Mouse (Mus musculus) heart, embryonic 12.5 days (tissue): ENCODE measurements around the gene Tll1. TPM values are rescaled to one million over a fixed set of nuclear protein-coding genes. Genes with fewer than 3 reads are reported as not detected.

Source experiments
- ATAC-seq: fragments of 200-750 bp; cut with Nextera tagmentation; 2 replicates; pipeline ENCODE4 v1.8.0; 2017; ENCODE audit warnings: moderate TSS enrichment, moderate library complexity; ENCODE audit not compliant: insufficient number of reproducible peaks, low FRiP score
- H3K27ac ChIP-seq: fragments of 300-500 bp; sonication (generic); 2 replicates; pipeline ENCODE4 v1.5.1; 2016; ENCODE audit warnings: mild to moderate bottlenecking, moderate library complexity; ENCODE audit not compliant: poor library complexity, severe bottlenecking
- H3K27me3 ChIP-seq: fragments of 300-500 bp; sonication (generic); replicated peaks from 2 replicates; pipeline ENCODE4 v1.6.1; 2016; ENCODE audit warnings: mild to moderate bottlenecking, moderate library complexity
- H3K36me3 ChIP-seq: fragments of 300-500 bp; sonication (generic); 2 replicates; pipeline ENCODE4 v1.6.1; 2016; ENCODE audit warnings: mild to moderate bottlenecking, moderate library complexity
- H3K4me1 ChIP-seq: fragments of 300-500 bp; sonication (generic); replicated peaks from 2 replicates; pipeline ENCODE4 v1.6.1; 2016; ENCODE audit warnings: mild to moderate bottlenecking
- H3K4me2 ChIP-seq: fragments of 300-500 bp; sonication (generic); 2 replicates; pipeline ENCODE4 v1.6.1; 2016; ENCODE audit warnings: mild to moderate bottlenecking, moderate library complexity
- H3K4me3 ChIP-seq: fragments of 300-500 bp; sonication (generic); 2 replicates; pipeline ENCODE4 v1.5.1; 2016; ENCODE audit warnings: mild to moderate bottlenecking
- H3K9ac ChIP-seq: fragments of 300-500 bp; sonication (generic); 2 replicates; pipeline ENCODE4 v1.6.1; 2016; ENCODE audit warnings: mild to moderate bottlenecking, moderate library complexity
- H3K9me3 ChIP-seq: fragments of 300-500 bp; sonication (generic); replicated peaks from 2 replicates; pipeline ENCODE4 v1.6.1; 2016; ENCODE audit warnings: mild to moderate bottlenecking, moderate library complexity
- WGBS: fragments of 180-500 bp; shearing (Covaris S2); methylation state at CpG from one replicate; pipeline ENCODE4 v1.1.7; 2016; 5-methylcytosine and 5-hydroxymethylcytosine counted together
- polyA plus RNA-seq: library from polyadenylated mRNA; unstranded; fragments of >200 nt; fragmentation: Nextera tagmentation; extraction: Ambion mirVana; gene quantifications from 2 replicates; pipeline ENCODE4 v1.2.1, GENCODE M21; 2016

Tll1 gene
- 1.9 and 2.0 TPM in 2 replicates for polyA plus RNA-seq

DNA sequence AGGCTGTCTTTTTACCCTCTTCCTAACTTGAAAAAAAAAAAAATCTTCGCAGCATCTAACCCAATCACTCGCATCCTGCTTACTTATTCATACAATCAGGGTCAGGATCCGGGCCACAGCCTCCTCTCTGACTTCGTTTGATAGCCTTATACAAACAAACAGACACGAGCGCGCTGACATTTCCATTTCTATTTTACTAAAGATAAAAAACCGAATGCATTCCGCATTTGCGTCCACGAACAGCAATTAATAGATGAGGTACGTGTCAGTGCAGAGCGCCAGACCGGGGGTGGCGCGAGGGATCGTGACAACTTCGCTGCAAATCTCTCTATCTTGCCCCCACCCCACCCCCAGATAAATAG lies at the start of gene Tll1:
Gene Tll1, minus strand, starts transcription at position 248 of the 362 bp plus-strand sequence.
- Histone ChIP-seq H3K4me2 (peak within 1 kb of the TSS; percentile 100), H3K4me1 (peaks cover 6% of the 10 kb centered on the region; the same call in 1 of the 2 replicates), H3K27ac (no peak within 1 kb of the TSS), H3K9me3 (no peaks in the 10 kb centered on the region), H3K36me3 (no peaks in the 10 kb centered on the region), H3K27me3 (peaks cover 8% of the 10 kb centered on the region; the same call in 1 of the 2 replicates), H3K9ac (peak within 1 kb of the TSS; percentile 78), H3K4me3 (peak within 1 kb of the TSS; percentile 83)
- under 1% methylated on average over 18 of the region's 18 CpGs for WGBS
- no peak for ATAC-seq

DNA sequence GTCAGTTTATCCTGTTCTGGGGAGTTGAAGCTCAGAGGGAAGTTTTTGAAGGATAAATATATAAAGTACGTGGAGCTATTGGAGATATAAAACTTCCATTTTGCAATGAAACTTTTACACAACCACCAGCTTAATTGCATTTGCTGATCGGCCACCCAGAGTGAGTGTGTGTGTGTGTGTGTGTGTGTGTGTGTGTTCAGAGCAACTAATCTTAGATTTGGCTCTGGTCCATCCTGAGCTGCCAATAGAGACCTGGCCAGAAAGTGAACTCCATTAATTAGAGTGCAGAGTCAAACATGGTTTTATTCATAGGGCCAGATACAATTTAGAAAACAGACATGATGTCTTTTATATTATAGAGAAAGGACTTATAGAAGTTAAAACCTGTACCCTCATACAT lies 32.6 kb upstream of the Tll1 start:
- Histone ChIP-seq H3K9ac (no peak overlapping the region), H3K4me1 (no peaks in the 10 kb centered on the region), H3K4me2 (no peak overlapping the region), H3K9me3 (no peaks in the 10 kb centered on the region), H3K27me3 (no peaks in the 10 kb centered on the region), H3K36me3 (no peaks in the 10 kb centered on the region), H3K27ac (no peak overlapping the region), H3K4me3 (no peak overlapping the region)
- WGBS, result 71% methylated on average over 2 of the region's 2 CpGs
- ATAC-seq, result no peak

DNA sequence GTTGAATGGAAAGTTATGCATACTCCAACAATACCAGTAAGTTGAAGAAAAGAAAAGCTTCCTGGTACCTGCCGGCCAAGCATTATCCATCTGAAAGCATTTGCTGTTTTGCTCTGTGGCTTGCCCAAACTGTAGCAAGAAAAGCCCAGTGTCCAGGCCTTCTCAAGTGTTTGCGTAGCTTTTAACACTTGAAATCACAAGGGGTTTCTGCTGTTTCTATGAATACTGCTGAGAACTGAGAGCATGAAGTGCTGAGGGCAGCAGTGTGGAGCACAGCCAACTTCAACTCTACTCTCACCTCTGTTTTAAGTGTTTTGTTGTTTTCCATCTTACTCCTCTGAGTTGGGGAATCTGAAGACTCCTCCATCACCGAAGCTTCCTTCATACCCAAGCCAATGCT lies 15.5 kb upstream of the Tll1 start:
- H3K9ac ChIP-seq, result no peak overlapping the region
- H3K36me3 ChIP-seq, result no peaks in the 10 kb centered on the region
- H3K9me3 ChIP-seq, result no peaks in the 10 kb centered on the region
- no peaks in the 10 kb centered on the region for H3K27me3 ChIP-seq
- no peak for ATAC-seq
- H3K4me2 ChIP-seq, result no peak overlapping the region
- H3K4me1 ChIP-seq, result no peaks in the 10 kb centered on the region
- WGBS, result 84% methylated on average over 3 of the region's 3 CpGs
- H3K4me3 ChIP-seq, result no peak overlapping the region
- H3K27ac ChIP-seq, result no peak overlapping the region

DNA sequence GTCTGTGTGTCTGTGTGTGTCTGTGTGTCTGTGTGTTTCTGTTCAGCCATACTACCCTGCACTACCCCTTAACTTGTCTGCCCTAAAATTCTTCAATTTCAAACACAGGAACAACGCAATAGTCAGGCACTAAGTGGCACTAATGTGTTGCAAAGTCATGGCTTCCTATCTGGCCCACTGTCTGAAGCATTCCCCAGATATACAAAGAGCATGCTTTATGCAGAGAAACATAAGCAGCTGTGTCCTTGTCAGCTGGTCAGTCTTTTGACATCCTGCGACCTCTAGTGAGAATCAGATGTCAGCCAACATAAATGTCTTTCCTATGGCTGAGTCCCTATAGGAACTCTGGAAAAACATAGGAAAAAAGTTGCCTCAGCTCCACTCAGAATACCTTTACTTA lies 11.6 kb upstream of the Tll1 start:
- H3K9ac ChIP-seq, result no peak overlapping the region
- no peaks in the 10 kb centered on the region for H3K9me3 ChIP-seq
- H3K27ac ChIP-seq, result no peak overlapping the region
- no peaks in the 10 kb centered on the region for H3K4me1 ChIP-seq
- H3K4me2 ChIP-seq, result no peak overlapping the region
- 41% methylated on average over 2 of the region's 2 CpGs for WGBS
- H3K4me3 ChIP-seq, result no peak overlapping the region
- no peaks in the 10 kb centered on the region for H3K27me3 ChIP-seq
- H3K36me3 ChIP-seq, result no peaks in the 10 kb centered on the region
- no peak for ATAC-seq

DNA sequence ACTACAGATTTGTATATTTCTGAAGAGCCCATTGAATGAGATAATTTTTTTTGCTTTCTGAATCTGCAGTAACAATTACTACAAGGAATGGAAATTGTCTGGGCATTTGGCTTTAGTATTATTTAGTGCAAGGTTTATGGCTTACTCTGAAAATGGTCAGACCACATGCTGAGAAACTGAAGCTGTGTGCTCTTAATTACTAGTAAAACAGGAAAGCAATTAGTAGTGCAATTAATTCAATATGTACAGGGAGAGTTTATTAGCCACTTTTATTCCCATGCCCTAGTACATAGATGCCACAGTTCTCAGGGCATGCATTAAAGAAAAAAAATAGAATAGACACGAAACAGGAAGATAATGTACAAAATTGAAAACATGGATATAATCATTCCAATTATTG lies 10.2 kb upstream of the Tll1 start:
- no peaks in the 10 kb centered on the region for H3K4me1 ChIP-seq
- H3K9ac ChIP-seq, result no peak overlapping the region
- WGBS, result 80% methylated on average over 1 of the region's 1 CpGs
- no peak overlapping the region for H3K4me2 ChIP-seq
- no peaks in the 10 kb centered on the region for H3K36me3 ChIP-seq
- no peak overlapping the region for H3K4me3 ChIP-seq
- H3K9me3 ChIP-seq, result no peaks in the 10 kb centered on the region
- no peak overlapping the region for H3K27ac ChIP-seq
- H3K27me3 ChIP-seq, result no peaks in the 10 kb centered on the region
- ATAC-seq, result no peak

DNA sequence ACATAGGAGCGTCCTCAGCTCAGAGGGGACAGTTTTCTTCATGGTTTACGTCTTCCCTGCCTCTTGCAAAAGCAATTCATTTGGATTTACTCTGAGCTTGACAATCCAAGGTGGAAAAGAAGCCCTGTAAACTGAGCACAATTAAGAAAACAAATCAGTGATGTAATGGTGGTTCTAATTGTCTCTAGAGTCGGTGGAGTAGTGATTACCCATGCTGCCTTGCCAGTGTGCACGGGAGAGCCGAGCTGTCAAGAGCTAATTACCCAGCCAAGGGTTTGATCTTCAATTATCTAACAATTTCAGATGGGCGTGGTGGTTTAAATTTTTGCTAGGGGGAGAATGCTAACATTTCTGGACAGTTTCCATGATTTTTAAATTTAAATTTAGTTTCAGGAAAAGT lies 9.3 kb upstream of the Tll1 start:
- H3K9me3 ChIP-seq, result no peaks in the 10 kb centered on the region
- no peak overlapping the region for H3K9ac ChIP-seq
- no peak overlapping the region for H3K4me2 ChIP-seq
- H3K36me3 ChIP-seq, result no peaks in the 10 kb centered on the region
- H3K27ac ChIP-seq, result no peak overlapping the region
- no peaks in the 10 kb centered on the region for H3K27me3 ChIP-seq
- H3K4me1 ChIP-seq, result no peaks in the 10 kb centered on the region
- ATAC-seq, result no peak
- no peak overlapping the region for H3K4me3 ChIP-seq
- WGBS, result 51% methylated on average over 6 of the region's 6 CpGs

DNA sequence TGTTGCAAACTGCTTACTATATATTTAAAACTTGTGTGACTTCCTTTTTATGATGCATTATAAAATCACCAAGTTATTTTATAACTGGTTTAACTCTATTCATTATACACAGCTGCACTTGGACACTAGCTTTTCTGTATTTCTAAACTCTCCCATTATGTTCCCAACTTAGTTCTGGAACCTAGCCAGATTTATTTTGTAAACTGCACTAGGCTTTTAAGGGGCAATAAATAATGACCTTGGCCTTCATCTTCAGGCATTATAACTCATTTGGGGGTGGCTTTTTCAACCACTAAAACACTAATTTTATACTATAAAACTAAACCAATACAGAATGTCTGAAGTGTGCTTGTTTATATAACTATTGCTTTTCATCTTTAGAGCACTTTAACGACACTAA lies 8.8 kb upstream of the Tll1 start:
- Histone ChIP-seq H3K27me3 (no peaks in the 10 kb centered on the region), H3K9ac (no peak overlapping the region), H3K4me1 (no peaks in the 10 kb centered on the region), H3K9me3 (no peaks in the 10 kb centered on the region), H3K27ac (no peak overlapping the region), H3K36me3 (no peaks in the 10 kb centered on the region), H3K4me2 (no peak overlapping the region), H3K4me3 (no peak overlapping the region)
- ATAC-seq, result no peak
- WGBS, result 75% methylated on average over 1 of the region's 1 CpGs

DNA sequence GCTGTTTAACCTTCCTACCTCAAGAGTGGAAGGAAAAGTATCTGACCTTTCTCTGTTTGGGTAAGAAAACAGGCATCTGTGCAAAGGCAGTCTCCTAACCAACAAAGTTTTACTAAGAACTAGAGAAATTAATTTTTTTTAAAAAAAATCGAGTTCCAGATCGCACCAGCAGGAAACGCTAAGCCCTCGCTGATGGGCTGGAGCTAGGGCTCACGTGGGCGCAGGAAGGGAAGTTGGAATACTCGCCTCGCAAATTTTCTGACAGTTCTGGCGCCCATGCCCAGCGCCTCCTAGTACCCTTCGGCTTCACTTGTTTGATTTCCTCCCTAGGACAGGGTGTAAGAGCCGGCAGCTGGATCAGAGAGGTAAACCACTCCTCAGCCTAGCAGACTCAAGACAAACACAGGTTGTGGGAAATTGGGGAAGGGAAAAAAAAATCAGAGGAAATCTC lies 365 bp upstream of the Tll1 start:
- H3K36me3 ChIP-seq, result no peaks in the 10 kb centered on the region
- ATAC-seq, result no peak
- peak overlapping the region; percentile 83 for H3K4me3 ChIP-seq
- WGBS, result under 1% methylated on average over 12 of the region's 12 CpGs
- H3K27ac ChIP-seq, result no peak overlapping the region
- H3K4me2 ChIP-seq, result peak overlapping the region; percentile 100
- peaks cover 8% of the 10 kb centered on the region; the same call in 1 of the 2 replicates for H3K27me3 ChIP-seq
- no peaks in the 10 kb centered on the region for H3K9me3 ChIP-seq
- H3K4me1 ChIP-seq, result peaks cover 6% of the 10 kb centered on the region; the same call in 1 of the 2 replicates
- peak overlapping the region; percentile 78 for H3K9ac ChIP-seq

DNA sequence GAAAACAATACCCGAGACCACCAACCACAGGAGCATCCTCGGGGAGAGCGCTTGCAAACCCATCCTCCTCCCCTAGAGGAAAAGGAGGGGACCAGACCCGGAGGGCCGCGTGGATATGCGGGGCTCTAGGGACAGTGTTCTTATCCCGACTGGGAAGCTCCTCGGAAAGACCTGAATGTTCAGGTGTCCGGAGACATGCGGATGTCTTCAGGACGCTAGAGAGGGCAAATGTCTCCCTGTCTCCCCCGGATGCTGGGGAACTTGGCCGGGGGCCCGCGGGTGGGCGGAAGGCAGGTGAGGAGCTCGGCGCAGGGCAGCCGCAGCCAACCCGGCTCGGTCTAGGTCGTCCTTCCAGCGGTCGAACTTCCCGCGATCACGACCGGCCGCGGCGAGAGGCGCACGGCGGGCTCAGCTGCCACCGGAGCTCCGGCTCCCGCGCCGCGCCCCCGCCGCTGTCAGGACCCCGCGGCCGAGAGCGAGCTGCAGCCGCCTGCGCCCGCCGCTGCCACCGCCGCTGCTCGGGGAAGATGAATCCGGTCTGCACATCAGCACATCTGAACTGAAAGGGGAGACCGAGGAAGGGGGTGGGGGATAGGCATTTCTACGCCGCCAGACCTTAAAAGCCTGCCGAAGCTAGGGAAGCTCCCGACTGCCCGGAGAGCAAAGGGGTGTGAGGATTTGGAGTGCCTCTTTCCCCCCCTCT lies 599 bp downstream of the Tll1 start:
- Histone ChIP-seq H3K27me3 (peaks cover 8% of the 10 kb centered on the region; the same call in 1 of the 2 replicates), H3K36me3 (no peaks in the 10 kb centered on the region), H3K9ac (peak overlapping the region; percentile 78), H3K9me3 (no peaks in the 10 kb centered on the region), H3K4me3 (peak overlapping the region; percentile 83), H3K4me2 (peak overlapping the region; percentile 100), H3K27ac (no peak overlapping the region), H3K4me1 (peaks cover 6% of the 10 kb centered on the region; the same call in 1 of the 2 replicates)
- peak; percentile 60; the same call in 1 of the 2 replicates for ATAC-seq
- WGBS, result under 1% methylated on average over 60 of the region's 61 CpGs

DNA sequence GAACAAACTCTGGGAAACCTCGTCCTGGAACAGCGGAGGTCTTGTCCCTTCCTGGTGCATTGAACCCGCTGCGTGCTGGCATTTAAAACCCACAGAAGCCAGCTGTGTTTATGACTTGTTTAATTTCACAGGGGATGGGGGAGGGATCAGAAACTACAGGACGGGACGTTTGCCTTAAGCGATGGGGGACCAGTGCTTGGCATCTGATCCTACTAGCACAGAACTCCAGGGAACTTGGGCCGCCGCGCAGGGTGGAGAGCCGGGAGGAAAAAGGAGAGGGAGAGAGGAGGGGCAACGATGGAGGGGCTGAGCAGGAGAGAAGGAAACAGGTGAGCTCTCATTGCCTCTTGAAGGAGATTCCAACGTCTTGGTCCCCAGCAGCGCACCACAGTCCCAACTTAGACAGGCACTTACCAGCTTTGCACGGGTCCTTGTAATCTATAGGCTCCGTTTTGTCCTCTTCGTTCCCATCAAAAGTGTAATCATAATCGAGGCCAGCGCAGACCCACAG lies 1.2 kb downstream of the Tll1 start:
- Histone ChIP-seq H3K4me1 (peaks cover 6% of the 10 kb centered on the region; the same call in 1 of the 2 replicates), H3K36me3 (no peaks in the 10 kb centered on the region), H3K27me3 (peaks cover 8% of the 10 kb centered on the region; the same call in 1 of the 2 replicates), H3K4me3 (peak overlapping the region; percentile 83), H3K27ac (no peak overlapping the region), H3K4me2 (peak overlapping the region; percentile 100), H3K9ac (peak overlapping the region; percentile 78), H3K9me3 (no peaks in the 10 kb centered on the region)
- WGBS, result 0% methylated on average over 19 of the region's 19 CpGs
- ATAC-seq, result peak; percentile 30; the same call in 1 of the 2 replicates

DNA sequence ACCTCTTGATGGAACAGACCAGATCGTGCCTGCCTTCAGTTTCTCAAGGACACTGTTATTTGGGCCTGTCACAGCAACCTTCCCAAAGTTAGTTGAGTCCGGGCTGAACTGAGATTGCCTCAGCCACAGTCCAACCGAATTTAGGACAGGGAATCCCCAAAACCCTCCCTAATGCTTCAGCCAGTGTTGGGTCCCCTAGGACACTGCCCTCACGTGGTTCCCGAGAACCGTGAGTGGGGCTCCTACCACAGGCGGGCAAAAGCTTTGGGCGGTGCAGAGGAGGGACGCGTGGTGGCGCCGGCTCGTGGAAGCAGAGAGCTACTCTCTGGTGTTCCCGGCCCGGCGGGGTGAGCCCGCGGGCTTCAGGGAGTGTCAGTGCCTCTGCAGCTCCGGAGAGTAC lies 1.9 kb downstream of the Tll1 start:
- H3K27ac ChIP-seq, result no peak overlapping the region
- H3K4me1 ChIP-seq, result peaks cover 6% of the 10 kb centered on the region; the same call in 1 of the 2 replicates
- H3K4me2 ChIP-seq, result peak overlapping the region; percentile 100
- no peaks in the 10 kb centered on the region for H3K36me3 ChIP-seq
- ATAC-seq, result peak; percentile 81
- WGBS, result under 1% methylated on average over 19 of the region's 19 CpGs
- peak overlapping the region; percentile 78; the same call in 1 of the 2 replicates for H3K9ac ChIP-seq
- H3K27me3 ChIP-seq, result peaks cover 8% of the 10 kb centered on the region; the same call in 1 of the 2 replicates
- H3K4me3 ChIP-seq, result peak overlapping the region; percentile 83
- no peaks in the 10 kb centered on the region for H3K9me3 ChIP-seq
